Mouse (Mus musculus): ENCODE data around the gene Rpl24. TPM values are rescaled to one million over a fixed set of nuclear protein-coding genes. Genes with fewer than 3 reads are reported as not detected.
A peak's percentile ranks its signal among the peaks of the same experiment; 100 is the strongest.

Gene Rpl24
- 200 and 210 TPM in 2 replicates for polyA plus RNA-seq (2012; rRNA removed)

GRCm38 (mm10) chr16:55966212-55966871, at the start of gene Rpl24:
Rpl24 (plus strand) TSS chr16:55966275.
- peak within 1 kb of the TSS; percentile 80 for H3K27ac ChIP-seq (ENCODE audit: control insufficient read depth, insufficient read depth, low read depth, low read length)
- peaks cover 4% of the 10 kb centered on the region for H3K4me1 ChIP-seq (ENCODE audit: control insufficient read depth, insufficient read depth, low read length)
- H3K36me3 ChIP-seq (ENCODE audit: control insufficient read depth, insufficient read depth, low read length): no peaks in the 10 kb centered on the region; the same call in none of the 2 replicates
- no peaks in the 10 kb centered on the region for H3K27me3 ChIP-seq (ENCODE audit: control insufficient read depth, insufficient read depth, low read length)
- peak within 1 kb of the TSS; percentile 98 for H3K4me3 ChIP-seq (ENCODE audit: control insufficient read depth, low read depth, low read length)
- TF ChIP-seq POLR2A (IDR thresholded peaks at IDR 0.05; ENCODE audit: control insufficient read depth, low read depth, low read length): peak; percentile 68
- no peak for TF ChIP-seq CTCF (IDR thresholded peaks at IDR 0.05; ENCODE audit: control insufficient read depth, insufficient read depth, insufficient replicate concordance, low read depth, low read length)

- Histone ChIP-seq H3K4me3 (ENCODE audit: control insufficient read depth, low read depth, low read length) (no peak overlapping the region), H3K27me3 (ENCODE audit: control insufficient read depth, insufficient read depth, low read length) (no peaks in the 10 kb centered on the region), H3K36me3 (ENCODE audit: control insufficient read depth, insufficient read depth, low read length) (peaks cover 6% of the 10 kb centered on the region; the same call in 1 of the 2 replicates), H3K27ac (ENCODE audit: control insufficient read depth, insufficient read depth, low read depth, low read length) (no peak overlapping the region), H3K4me1 (ENCODE audit: control insufficient read depth, insufficient read depth, low read length) (no peaks in the 10 kb centered on the region)
- no peak for TF ChIP-seq CTCF (IDR thresholded peaks at IDR 0.05; ENCODE audit: control insufficient read depth, insufficient read depth, insufficient replicate concordance, low read depth, low read length)
- TF ChIP-seq POLR2A (IDR thresholded peaks at IDR 0.05; ENCODE audit: control insufficient read depth, low read depth, low read length): no peak
Measured at GRCm38 (mm10) chr16:55922079-55922478, 44.0 kb upstream of the Rpl24 start.

GRCm38 (mm10) chr16:55924010-55924409, 42.1 kb upstream of the Rpl24 start:
- no peak overlapping the region for H3K27ac ChIP-seq (ENCODE audit: control insufficient read depth, insufficient read depth, low read depth, low read length)
- no peaks in the 10 kb centered on the region for H3K4me1 ChIP-seq (ENCODE audit: control insufficient read depth, insufficient read depth, low read length)
- no peaks in the 10 kb centered on the region for H3K27me3 ChIP-seq (ENCODE audit: control insufficient read depth, insufficient read depth, low read length)
- no peak overlapping the region for H3K4me3 ChIP-seq (ENCODE audit: control insufficient read depth, low read depth, low read length)
- H3K36me3 ChIP-seq (ENCODE audit: control insufficient read depth, insufficient read depth, low read length): peaks cover 6% of the 10 kb centered on the region; the same call in 1 of the 2 replicates
- TF ChIP-seq CTCF (IDR thresholded peaks at IDR 0.05; ENCODE audit: control insufficient read depth, insufficient read depth, insufficient replicate concordance, low read depth, low read length): no peak
- TF ChIP-seq POLR2A (IDR thresholded peaks at IDR 0.05; ENCODE audit: control insufficient read depth, low read depth, low read length): no peak

- TF ChIP-seq POLR2A (IDR thresholded peaks at IDR 0.05; ENCODE audit: control insufficient read depth, low read depth, low read length): peak; percentile 49
- TF ChIP-seq CTCF (IDR thresholded peaks at IDR 0.05; ENCODE audit: control insufficient read depth, insufficient read depth, insufficient replicate concordance, low read depth, low read length): no peak
- Histone ChIP-seq H3K27me3 (ENCODE audit: control insufficient read depth, insufficient read depth, low read length) (no peaks in the 10 kb centered on the region), H3K36me3 (ENCODE audit: control insufficient read depth, insufficient read depth, low read length) (no peaks in the 10 kb centered on the region; the same call in 1 of the 2 replicates), H3K4me1 (ENCODE audit: control insufficient read depth, insufficient read depth, low read length) (peaks cover 3% of the 10 kb centered on the region), H3K27ac (ENCODE audit: control insufficient read depth, insufficient read depth, low read depth, low read length) (peak overlapping the region; percentile 86), H3K4me3 (ENCODE audit: control insufficient read depth, low read depth, low read length) (peak overlapping the region; percentile 86)
Measured at GRCm38 (mm10) chr16:55933681-55934343, 32.3 kb upstream of the Rpl24 start.

- peak within 1 kb of the TSS; percentile 86 for H3K4me3 ChIP-seq (ENCODE audit: control insufficient read depth, low read depth, low read length)
- peaks cover 3% of the 10 kb centered on the region for H3K4me1 ChIP-seq (ENCODE audit: control insufficient read depth, insufficient read depth, low read length)
- no peaks in the 10 kb centered on the region; the same call in 1 of the 2 replicates for H3K36me3 ChIP-seq (ENCODE audit: control insufficient read depth, insufficient read depth, low read length)
- no peaks in the 10 kb centered on the region for H3K27me3 ChIP-seq (ENCODE audit: control insufficient read depth, insufficient read depth, low read length)
- peak within 1 kb of the TSS; percentile 86 for H3K27ac ChIP-seq (ENCODE audit: control insufficient read depth, insufficient read depth, low read depth, low read length)
- TF ChIP-seq POLR2A (IDR thresholded peaks at IDR 0.05; ENCODE audit: control insufficient read depth, low read depth, low read length) (peak; percentile 79), CTCF (IDR thresholded peaks at IDR 0.05; ENCODE audit: control insufficient read depth, insufficient read depth, insufficient replicate concordance, low read depth, low read length) (no peak)
Measured at GRCm38 (mm10) chr16:55934453-55935037, 31.5 kb upstream of the Rpl24 start, which contains the start of gene Cep97. Cep97 (minus strand) TSS chr16:55934855.

- H3K27me3 ChIP-seq (ENCODE audit: control insufficient read depth, insufficient read depth, low read length): no peaks in the 10 kb centered on the region
- H3K27ac ChIP-seq (ENCODE audit: control insufficient read depth, insufficient read depth, low read depth, low read length): no peak overlapping the region
- no peaks in the 10 kb centered on the region; the same call in 1 of the 2 replicates for H3K4me1 ChIP-seq (ENCODE audit: control insufficient read depth, insufficient read depth, low read length)
- no peaks in the 10 kb centered on the region for H3K36me3 ChIP-seq (ENCODE audit: control insufficient read depth, insufficient read depth, low read length)
- H3K4me3 ChIP-seq (ENCODE audit: control insufficient read depth, low read depth, low read length): no peak overlapping the region
- TF ChIP-seq CTCF (IDR thresholded peaks at IDR 0.05; ENCODE audit: control insufficient read depth, insufficient read depth, insufficient replicate concordance, low read depth, low read length): no peak
- TF ChIP-seq POLR2A (IDR thresholded peaks at IDR 0.05; ENCODE audit: control insufficient read depth, low read depth, low read length): no peak
Measured at GRCm38 (mm10) chr16:55938761-55939160, 27.3 kb upstream of the Rpl24 start.

- no peak overlapping the region for H3K27ac ChIP-seq (ENCODE audit: control insufficient read depth, insufficient read depth, low read depth, low read length)
- TF ChIP-seq CTCF (IDR thresholded peaks at IDR 0.05; ENCODE audit: control insufficient read depth, insufficient read depth, insufficient replicate concordance, low read depth, low read length): no peak
- no peak for TF ChIP-seq POLR2A (IDR thresholded peaks at IDR 0.05; ENCODE audit: control insufficient read depth, low read depth, low read length)
- H3K36me3 ChIP-seq (ENCODE audit: control insufficient read depth, insufficient read depth, low read length): no peaks in the 10 kb centered on the region
- H3K4me1 ChIP-seq (ENCODE audit: control insufficient read depth, insufficient read depth, low read length): no peaks in the 10 kb centered on the region
- no peaks in the 10 kb centered on the region for H3K27me3 ChIP-seq (ENCODE audit: control insufficient read depth, insufficient read depth, low read length)
- H3K4me3 ChIP-seq (ENCODE audit: control insufficient read depth, low read depth, low read length): no peak overlapping the region
Measured at GRCm38 (mm10) chr16:55939703-55940102, 26.4 kb upstream of the Rpl24 start.
